Mouse (Mus musculus) cerebellum, adult 2 months (tissue): Measurements from ENCODE around the gene Tsg101. TPM values are rescaled to one million over a fixed set of nuclear protein-coding genes. Genes with fewer than 3 reads are reported as not detected.
A peak's percentile ranks its signal among the peaks of the same experiment; 100 is the strongest.

ENCODE experiments used
- DNase-seq, 2 experiments: peaks; one replicate each; pipeline ENCODE4 v3.0.0; 2021
- H3K27ac ChIP-seq: fragments of 200-500 bp; 2 replicates; pipeline ENCODE4 v1.5.1; 2012; ENCODE audit warnings: low read length, control low read depth, inconsistent platforms; ENCODE audit not compliant: insufficient read depth
- H3K27me3 ChIP-seq: fragments of 200-500 bp; 2 replicates; pipeline ENCODE4 v1.6.1; 2012; ENCODE audit warnings: inconsistent platforms, mild to moderate bottlenecking, low read length, moderate library complexity; ENCODE audit not compliant: control insufficient read depth, insufficient read depth
- H3K4me1 ChIP-seq: fragments of 200-500 bp; 2 replicates; pipeline ENCODE4 v1.6.1; 2011; ENCODE audit warnings: low read length; ENCODE audit not compliant: control insufficient read depth, insufficient read depth
- H3K4me3 ChIP-seq: fragments of 200-500 bp; replicated peaks from 2 replicates; pipeline ENCODE3; 2011; ENCODE audit warnings: mild to moderate bottlenecking, low read depth, low read length, control low read depth; ENCODE audit not compliant: insufficient read depth
- CTCF ChIP-seq: fragments of 200-500 bp; IDR thresholded peaks from 2 replicates; pipeline ENCODE4 v1.5.1; 2011; ENCODE audit warnings: low read depth, mild to moderate bottlenecking, control low read depth, low read length, moderate library complexity, borderline replicate concordance; ENCODE audit not compliant: insufficient read depth
- POLR2A ChIP-seq: fragments of 200-500 bp; IDR thresholded peaks from 2 replicates; pipeline ENCODE4 v1.6.1; 2011; ENCODE audit warnings: low read length, control low read depth, borderline replicate concordance; ENCODE audit not compliant: insufficient read depth
- WGBS: fragments of 180-500 bp; shearing (Covaris S2); methylation state at CpG from one replicate; pipeline ENCODE4 v1.1.7; 2018; 5-methylcytosine and 5-hydroxymethylcytosine counted together
- polyA plus RNA-seq: library from polyadenylated mRNA; depleted of rRNA; stranded (reverse); fragments of >200 nt; gene quantifications from 2 replicates; pipeline ENCODE4 v1.2.3, GENCODE M21; 2012

Tsg101 gene
- polyA plus RNA-seq, 1 experiment: 87.8 TPM

GRCm38 (mm10) chr7:46846486-46847244 is 73.1 kb downstream of the Tsg101 start:
- Histone ChIP-seq H3K27ac (peak overlapping the region; percentile 72), H3K27me3 (no peaks in the 10 kb centered on the region), H3K4me1 (no peaks in the 10 kb centered on the region; the same call in 1 of the 2 replicates), H3K4me3 (peak overlapping the region; percentile 93)
- peak; percentile 64 to 68 for DNase-seq
- TF ChIP-seq POLR2A (peak; percentile 31; the same call in 1 of the 2 replicates), CTCF (no peak; the same call in 1 of the 2 replicates)
- WGBS: 5% methylated on average over 28 of the region's 28 CpGs

- peak in 1 of 2 experiments; percentile 37 for DNase-seq
- Histone ChIP-seq H3K27me3 (no peaks in the 10 kb centered on the region), H3K27ac (peak overlapping the region; percentile 72), H3K4me3 (peak overlapping the region; percentile 93), H3K4me1 (no peaks in the 10 kb centered on the region; the same call in 1 of the 2 replicates)
- WGBS: under 1% methylated on average over 36 of the region's 36 CpGs
- no peak for TF ChIP-seq POLR2A
- no peak for TF ChIP-seq CTCF
Observed at GRCm38 (mm10) chr7:46845978-46846485, 73.7 kb downstream of the Tsg101 start.

GRCm38 (mm10) chr7:46845211-46845977 is 74.4 kb downstream of the Tsg101 start:
- peak overlapping the region; percentile 93 for H3K4me3 ChIP-seq
- peak overlapping the region; percentile 72 for H3K27ac ChIP-seq
- no peak for TF ChIP-seq CTCF
- peak; percentile 97 for TF ChIP-seq POLR2A
- 1% methylated on average over 51 of the region's 51 CpGs for WGBS
- no peaks in the 10 kb centered on the region; the same call in 1 of the 2 replicates for H3K4me1 ChIP-seq
- no peaks in the 10 kb centered on the region for H3K27me3 ChIP-seq
- peak; percentile 92 for DNase-seq

GRCm38 (mm10) chr7:46843576-46843975 is 76.2 kb downstream of the Tsg101 start:
- Histone ChIP-seq H3K4me1 (peaks cover 12% of the 10 kb centered on the region), H3K4me3 (no peak overlapping the region), H3K27me3 (no peaks in the 10 kb centered on the region), H3K27ac (no peak overlapping the region)
- DNase-seq: no peak
- WGBS: 95% methylated on average over 4 of the region's 4 CpGs
- TF ChIP-seq POLR2A (no peak), CTCF (no peak)

GRCm38 (mm10) chr7:46842278-46842677 is 77.5 kb downstream of the Tsg101 start:
- Histone ChIP-seq H3K4me3 (no peak overlapping the region), H3K4me1 (peaks cover 14% of the 10 kb centered on the region), H3K27me3 (no peaks in the 10 kb centered on the region), H3K27ac (no peak overlapping the region)
- 61% methylated on average over 5 of the region's 5 CpGs for WGBS
- no peak for TF ChIP-seq POLR2A
- no peak for DNase-seq

GRCm38 (mm10) chr7:46840787-46841525 is 78.8 kb downstream of the Tsg101 start, which contains the start of gene Ldha:
Gene Ldha (plus strand): TSS chr7:46841475.
- no peaks in the 10 kb centered on the region for H3K27me3 ChIP-seq
- peaks cover 14% of the 10 kb centered on the region for H3K4me1 ChIP-seq
- DNase-seq: no peak
- no peak within 1 kb of the TSS for H3K27ac ChIP-seq
- no peak within 1 kb of the TSS for H3K4me3 ChIP-seq
- TF ChIP-seq CTCF (no peak), POLR2A (no peak)
- 52% methylated on average over 6 of the region's 6 CpGs for WGBS

GRCm38 (mm10) chr7:46840326-46840725 is 79.4 kb downstream of the Tsg101 start:
- WGBS: 87% methylated on average over 4 of the region's 4 CpGs
- Histone ChIP-seq H3K27me3 (no peaks in the 10 kb centered on the region), H3K27ac (no peak overlapping the region), H3K4me1 (peaks cover 14% of the 10 kb centered on the region), H3K4me3 (no peak overlapping the region)
- TF ChIP-seq POLR2A (no peak), CTCF (no peak)
- no peak for DNase-seq
